Mouse (Mus musculus): Measurements from ENCODE around the gene Btbd35f11. TPM values are rescaled to one million over a fixed set of nuclear protein-coding genes. Genes with fewer than 3 reads are reported as not detected.
"Not testable (repeated sequence)": the region's sequence is repeated elsewhere in the genome, so short reads cannot be mapped to it uniquely, and the experiment has no call there.

Btbd35f11 gene
- total RNA-seq (2022) = not detected

GRCm38 (mm10) chrX:3443590-3443989 lies at the start of gene Btbd35f11:
Btbd35f11 (minus strand) TSS chrX:3443690.
- DNase-seq (ENCODE audit: low spot score) = not testable (repeated sequence)

GRCm38 (mm10) chrX:3409946-3410345 lies 33.5 kb downstream of the Btbd35f11 start:
- not testable (repeated sequence) for DNase-seq (ENCODE audit: low spot score)

Other genes starting within 250 kb of the Btbd35f11 start
- not detected for gene Btbd35f24, start 247.9 kb downstream of the Btbd35f11 start, total RNA-seq (2022)

All from heart, adult 8-10 months (tissue).